Mouse (Mus musculus) G1E (cell line): ENCODE measurements around the gene Srsf6.

ENCODE experiments used
- CTCF ChIP-seq: IDR thresholded peaks from 2 replicates; pipeline ENCODE4 v1.5.1; 2012; ENCODE audit warnings: low read depth, low read length, inconsistent platforms, mixed read lengths
- GATA1 ChIP-seq: IDR thresholded peaks from 2 replicates; pipeline ENCODE4 v1.6.1; 2012; ENCODE audit warnings: borderline replicate concordance, low read length, inconsistent platforms, mixed read lengths
- GATA2 ChIP-seq: IDR thresholded peaks from 2 replicates; pipeline ENCODE4 v1.6.1; 2012; ENCODE audit warnings: low read depth, low read length, inconsistent platforms, borderline replicate concordance
- POLR2AphosphoS5 ChIP-seq: IDR thresholded peaks from 2 replicates; pipeline ENCODE4 v1.6.1; 2012; ENCODE audit warnings: low read depth, low read length, inconsistent platforms; ENCODE audit not compliant: insufficient replicate concordance
- TAL1 ChIP-seq: conservative IDR thresholded peaks from 2 replicates; pipeline ENCODE4 v1.6.1; 2012; ENCODE audit warnings: low read depth, low read length, inconsistent platforms, mixed read lengths

GRCm38 (mm10) chr2:162930516-162931122, 709 bp upstream of the Srsf6 start:
- TF ChIP-seq CTCF (no peak), GATA1 (no peak), TAL1 (no peak), GATA2 (no peak), POLR2AphosphoS5 (no peak)
